Mouse (Mus musculus) central nervous system, embryonic 11.5 days (tissue): ENCODE results near the gene Gm12695. TPM values are rescaled to one million over a fixed set of nuclear protein-coding genes. Genes with fewer than 3 reads are reported as not detected.

Experiments used
- polyA plus RNA-seq: library from polyadenylated mRNA; depleted of rRNA; stranded (reverse); fragments of >200 nt; gene quantifications from 2 replicates; pipeline ENCODE4 v1.2.3, GENCODE M21; 2012; rRNA removed

Gene Gm12695
- polyA plus RNA-seq, result 0.02 TPM in 1 of 2 replicates, not detected in the other

DNA sequence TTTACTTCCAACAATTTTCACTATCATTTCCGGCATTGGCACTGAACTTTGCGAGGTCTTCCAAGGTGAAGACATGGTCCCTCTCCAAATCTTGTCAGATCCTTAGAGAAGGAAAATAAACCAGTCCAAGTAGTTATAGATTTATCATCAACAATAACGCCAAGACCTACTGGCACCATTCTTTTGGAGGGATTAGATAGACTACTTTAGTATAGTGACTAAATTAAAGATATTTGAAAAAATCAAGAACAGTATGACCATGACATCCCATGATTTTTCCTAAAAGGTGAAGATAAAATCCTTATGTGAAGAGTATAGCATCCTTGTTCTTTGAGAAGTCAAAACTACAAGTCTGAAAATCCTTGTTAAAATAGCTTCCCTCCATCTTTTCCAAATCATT, at the start of gene Gm12695:
TSS of gene Gm12695 (minus strand) at position 101 of the 400 bp plus-strand sequence.

Other genes with a start within 250 kb of the Gm12695 start
- 2.6 and 4.3 TPM in 2 replicates for gene Cyp2j6, start 231.5 kb downstream of the Gm12695 start, polyA plus RNA-seq
- gene Cyp2j9, start 193.6 kb downstream of the Gm12695 start, polyA plus RNA-seq, result 0.89 and 1.2 TPM in 2 replicates
- gene Cyp2j5, start 121.0 kb downstream of the Gm12695 start, polyA plus RNA-seq, result 0.02 TPM in 1 of 2 replicates, not detected in the other